Mouse (Mus musculus) liver, embryonic 14.5 days (tissue): ENCODE results near the gene Stra6l.

ENCODE experiments used
- CTCF ChIP-seq: IDR thresholded peaks from 2 replicates; pipeline ENCODE4 v1.5.1; 2016; ENCODE audit warnings: antibody characterized with exemption, low read depth, control low read depth
- EP300 ChIP-seq: IDR thresholded peaks from 2 replicates; pipeline ENCODE4 v1.6.1; 2016; ENCODE audit warnings: antibody characterized with exemption, low read depth

DNA sequence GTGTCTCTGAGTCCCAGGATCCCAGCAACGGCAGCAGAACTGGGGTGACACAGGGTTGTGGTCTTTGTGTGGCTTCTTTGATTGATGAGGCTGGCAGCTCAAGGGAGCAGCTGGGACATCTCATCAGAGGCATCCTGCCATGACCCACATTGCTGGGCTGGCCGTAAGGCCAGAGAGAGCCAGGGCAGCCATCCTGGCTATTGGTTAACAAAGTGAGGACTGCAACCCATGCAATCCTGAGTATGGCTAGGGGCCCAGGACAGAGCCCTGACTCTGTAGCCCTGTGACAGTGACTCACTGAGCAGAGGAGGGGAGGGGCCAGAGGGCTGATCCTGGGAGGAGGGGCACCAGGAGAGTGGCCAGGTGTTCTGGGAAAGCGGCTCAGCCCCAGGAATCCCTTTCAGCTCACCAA lies 3.2 kb downstream of the Stra6l start:
- TF ChIP-seq EP300 (no peak), CTCF (no peak)
